Mouse (Mus musculus) layer of hippocampus, postnatal 36 days (tissue): ENCODE measurements around the gene Map3k13. TPM values are rescaled to one million over a fixed set of nuclear protein-coding genes. Genes with fewer than 3 reads are reported as not detected.
A peak's percentile ranks its signal among the peaks of the same experiment; 100 is the strongest.
"Not testable (repeated sequence)": the region's sequence is repeated elsewhere in the genome, so short reads cannot be mapped to it uniquely, and the experiment has no call there.

ENCODE experiments used
- DNase-seq, 2 experiments: peaks; one replicate each; pipeline ENCODE4 v3.0.0; 2022
- total RNA-seq, 2 experiments: library from RNA; stranded (reverse); gene quantifications; 2 replicates each; pipeline ENCODE4 v1.2.3; 2021

The Map3k13 gene
- total RNA-seq, 2 experiments from 2014 or later = 15.3 to 17.3 TPM

DNA sequence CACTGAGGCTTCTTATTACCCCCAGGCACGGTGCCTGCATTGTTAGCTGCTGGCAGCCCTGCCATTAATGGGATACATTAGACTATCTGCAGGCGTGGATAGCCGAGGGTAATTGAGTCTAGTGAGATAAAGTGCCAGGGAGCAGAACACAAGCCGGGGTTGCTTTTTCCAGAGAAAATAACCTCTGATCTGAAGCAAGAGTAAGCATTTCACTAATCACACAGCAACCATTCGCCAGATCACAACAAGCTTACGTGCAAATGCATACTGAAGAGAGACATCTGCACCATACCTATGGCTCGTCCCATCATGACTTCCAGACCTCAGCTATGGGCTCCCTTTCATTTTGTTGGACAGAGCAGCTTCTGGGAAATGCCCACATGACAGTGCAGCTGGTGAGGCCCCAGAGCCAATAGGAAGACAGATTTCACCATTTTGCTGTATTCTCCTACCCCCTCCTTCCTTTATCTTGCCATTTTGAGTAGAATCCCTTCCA is 59.3 kb downstream of the Map3k13 start:
- DNase-seq = peak; percentile 49 to 55

DNA sequence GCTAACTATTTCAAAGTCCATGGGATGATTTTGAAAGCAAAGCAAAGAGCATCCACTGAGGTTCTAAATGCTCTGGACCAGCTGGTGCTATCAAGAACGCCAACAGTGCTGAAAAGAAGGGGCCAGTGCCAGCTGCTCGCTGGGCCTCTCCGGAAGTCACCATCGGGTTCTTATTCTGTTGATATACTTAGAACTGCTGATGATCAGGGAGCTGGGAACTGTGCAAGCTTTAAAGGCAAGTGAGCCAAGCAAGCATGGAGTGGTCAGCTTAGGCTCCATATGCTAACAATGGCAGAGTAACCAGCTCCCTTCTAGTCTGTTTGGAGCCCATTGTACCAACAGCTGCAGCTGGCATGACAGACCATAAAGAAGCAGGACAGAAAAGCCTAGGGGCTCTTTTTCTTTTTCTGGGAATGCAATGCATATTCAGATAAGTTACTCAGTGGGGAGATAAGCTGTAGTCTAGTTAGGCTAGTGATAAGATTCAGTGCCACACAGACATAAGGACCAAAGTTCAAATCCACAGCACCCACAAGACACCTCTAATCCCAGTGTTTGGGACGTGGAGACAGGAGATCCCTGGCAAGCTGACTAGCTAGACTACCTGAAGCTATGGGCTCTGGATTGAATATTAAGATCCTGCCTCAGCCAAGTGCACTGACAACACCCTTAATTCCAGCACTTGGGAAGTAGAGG is 60.6 kb downstream of the Map3k13 start:
- no peak for DNase-seq

DNA sequence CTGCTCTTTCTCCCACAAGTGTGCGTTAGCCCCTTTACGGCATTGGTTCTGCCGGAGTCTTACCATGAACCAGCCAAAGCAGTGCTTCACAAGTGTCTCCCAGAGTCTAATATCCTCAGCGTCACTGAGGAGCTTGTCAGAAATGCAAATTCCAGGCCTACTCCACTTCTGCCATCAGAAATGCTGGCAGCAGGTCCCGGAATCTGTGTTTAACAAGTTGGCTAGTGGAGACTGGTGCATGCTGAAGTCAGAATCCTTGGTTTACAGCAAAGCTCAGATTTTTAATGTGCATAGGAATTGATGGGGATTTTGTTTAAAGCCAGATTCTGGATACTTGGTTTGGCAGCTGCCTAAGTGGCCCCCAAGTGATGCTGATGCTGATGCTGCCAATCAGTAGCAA is 62.0 kb downstream of the Map3k13 start:
- peak in 1 of 2 experiments; percentile 50 for DNase-seq

DNA sequence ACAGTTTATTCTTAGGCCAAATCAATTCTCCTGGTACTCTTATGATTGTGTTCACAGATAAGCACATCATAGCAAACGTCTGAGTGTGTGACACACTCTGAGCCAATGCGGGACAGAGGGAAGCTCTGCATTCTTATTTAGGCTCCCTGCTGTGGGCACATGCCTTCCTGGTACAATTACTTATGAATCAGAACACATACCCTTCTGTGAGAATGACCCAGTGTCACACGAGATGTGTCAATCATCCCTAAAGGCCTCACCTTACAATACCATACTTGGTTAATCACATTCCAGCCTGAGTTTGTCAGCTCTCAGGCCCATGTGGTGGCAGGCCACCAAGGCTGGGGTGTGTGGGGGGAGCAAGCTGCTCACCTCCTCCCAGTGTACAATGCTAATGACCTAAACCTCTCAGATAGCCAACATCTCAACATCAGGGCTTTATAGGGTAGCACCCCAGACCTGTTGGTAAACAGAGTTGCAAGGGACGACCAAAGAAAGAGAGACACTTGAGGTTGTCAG is 63.0 kb downstream of the Map3k13 start:
- no peak for DNase-seq

DNA sequence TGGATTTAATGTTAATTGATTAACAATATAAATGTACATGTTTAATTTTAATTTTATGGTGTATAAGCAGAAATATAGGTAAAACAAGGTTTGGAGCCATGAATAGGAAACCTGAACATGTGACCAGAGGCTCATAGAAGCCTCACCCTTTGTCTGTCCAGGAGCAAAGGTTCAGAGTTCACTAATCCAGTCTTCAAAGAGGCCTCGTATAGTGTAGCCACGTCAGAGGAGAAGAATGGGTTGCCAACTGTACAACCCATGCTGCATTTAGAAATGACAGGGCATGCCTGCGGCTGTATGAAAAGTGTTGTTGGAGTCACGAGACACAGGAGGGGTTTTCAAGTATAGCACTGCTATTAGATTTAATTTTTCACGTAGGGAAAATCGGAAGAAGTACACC is 64.0 kb downstream of the Map3k13 start:
- no peak for DNase-seq

DNA sequence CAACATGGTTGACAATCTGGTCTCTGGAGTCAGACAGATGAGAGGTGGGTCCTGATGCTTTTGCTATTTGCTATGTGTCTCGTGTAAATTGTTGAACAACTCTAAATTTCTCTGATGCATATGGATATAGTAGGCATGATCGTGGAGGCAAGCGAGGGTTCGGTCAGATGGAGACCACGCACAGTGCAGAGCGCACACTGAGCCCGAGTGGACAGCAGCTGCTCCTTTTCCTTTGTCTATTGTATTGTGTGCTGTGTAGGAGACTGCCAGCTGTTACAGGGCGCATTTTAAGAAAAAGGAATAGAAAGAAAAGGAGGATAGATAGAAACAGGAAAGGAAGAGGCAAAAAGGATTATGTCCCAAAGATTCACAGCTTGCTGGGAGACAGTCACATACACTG is 64.7 kb downstream of the Map3k13 start:
- DNase-seq = no peak

DNA sequence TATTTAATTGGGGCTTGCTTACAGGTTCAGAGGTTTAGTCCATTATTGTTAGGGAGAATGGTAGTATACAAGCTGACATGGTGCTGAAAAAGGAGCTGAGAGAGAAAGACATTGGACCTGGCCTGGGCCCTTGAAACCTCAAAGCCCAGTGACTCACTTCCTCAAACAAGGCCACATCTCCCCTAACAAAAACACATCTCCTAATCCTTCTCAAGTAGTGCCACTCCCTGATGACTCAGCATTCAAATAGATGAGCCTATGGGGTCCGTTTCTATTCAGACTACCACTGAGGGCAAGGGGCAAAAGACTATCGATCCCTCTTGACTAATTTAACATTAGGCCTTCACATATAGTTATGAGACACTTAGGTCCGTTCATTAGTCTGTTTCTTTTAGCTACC is 68.3 kb downstream of the Map3k13 start:
- no peak for DNase-seq

DNA sequence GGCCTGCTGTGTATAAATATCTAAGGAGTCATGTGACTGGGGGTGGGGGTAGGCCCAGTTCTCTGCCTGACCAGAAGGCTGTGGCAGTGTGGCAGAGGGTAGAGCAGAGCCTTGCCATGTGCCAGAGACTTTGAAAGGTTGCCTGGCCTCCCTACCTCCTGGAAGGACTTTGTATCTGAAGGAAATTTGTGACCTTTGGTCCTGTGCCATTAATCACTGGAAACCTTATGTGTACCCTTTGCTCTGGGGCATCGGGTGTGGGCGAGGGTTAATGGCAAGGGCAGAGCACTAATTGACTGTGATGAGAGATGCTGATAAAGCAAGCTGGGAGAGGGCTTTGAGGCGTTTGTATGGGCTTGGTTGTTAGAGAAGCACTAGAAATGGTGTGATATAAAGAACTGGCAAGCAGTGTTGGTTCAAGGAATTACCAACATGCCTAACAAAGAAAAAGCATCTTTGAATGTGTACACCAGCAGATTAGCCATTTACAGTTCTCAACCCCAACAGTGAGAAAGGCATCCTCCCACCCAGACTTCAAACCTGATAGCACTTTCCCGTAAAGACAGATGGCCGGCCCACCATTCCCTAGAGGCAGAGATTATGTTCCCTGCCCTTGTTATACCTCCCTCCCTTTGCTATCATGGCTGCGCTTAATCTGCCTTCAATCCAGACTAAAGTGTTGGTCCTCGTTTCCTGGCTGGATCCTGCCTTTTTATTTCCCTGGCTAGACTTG is 71.3 kb downstream of the Map3k13 start:
- DNase-seq = no peak

DNA sequence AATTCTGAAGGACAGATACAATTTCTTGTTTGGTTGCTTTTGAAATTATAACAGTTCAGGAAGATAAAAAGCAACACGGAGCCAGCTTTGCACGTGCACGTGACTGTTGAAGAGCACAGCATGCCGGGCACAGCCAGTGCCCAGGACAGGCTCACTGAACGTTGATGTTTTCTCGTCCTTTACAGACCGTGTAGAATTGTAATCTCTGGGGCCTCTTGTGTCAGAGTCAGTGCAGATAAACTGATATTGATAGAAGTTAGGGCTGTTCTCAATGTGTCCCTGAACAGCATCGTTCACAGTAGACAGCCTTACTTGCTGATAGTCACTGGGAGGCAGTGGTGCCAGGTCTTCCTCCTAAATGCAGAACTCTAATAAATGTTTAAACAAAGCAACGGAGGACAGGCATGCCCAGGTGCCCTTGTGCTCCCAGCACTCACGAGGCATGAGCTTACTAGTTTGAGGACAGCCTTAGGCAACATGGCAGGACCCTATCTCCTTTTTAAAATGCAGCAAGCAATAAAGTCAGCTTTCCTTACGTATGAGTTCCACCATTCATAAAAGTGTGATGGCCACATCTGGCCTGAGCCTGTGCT is 71.9 kb downstream of the Map3k13 start:
- DNase-seq = no peak

DNA sequence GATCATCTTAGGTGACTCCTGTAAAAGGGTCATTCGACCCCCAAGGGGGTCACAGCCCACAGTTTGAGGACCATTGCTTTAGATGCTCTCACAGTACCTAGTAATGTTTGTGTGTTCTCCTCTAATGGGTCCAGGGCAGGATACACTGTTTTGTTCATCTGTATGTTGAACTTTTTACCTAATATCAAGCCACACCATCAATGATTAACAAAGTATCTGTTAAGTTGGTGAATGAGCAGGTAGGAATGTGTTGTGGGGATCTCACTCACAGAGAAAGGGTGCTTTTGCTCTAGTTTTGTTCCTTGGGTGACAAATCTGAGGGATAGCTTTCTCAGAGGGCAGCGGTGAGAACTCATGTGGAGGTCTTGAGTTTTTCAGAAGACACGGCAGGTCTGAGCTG is 73.6 kb downstream of the Map3k13 start:
- no peak for DNase-seq

DNA sequence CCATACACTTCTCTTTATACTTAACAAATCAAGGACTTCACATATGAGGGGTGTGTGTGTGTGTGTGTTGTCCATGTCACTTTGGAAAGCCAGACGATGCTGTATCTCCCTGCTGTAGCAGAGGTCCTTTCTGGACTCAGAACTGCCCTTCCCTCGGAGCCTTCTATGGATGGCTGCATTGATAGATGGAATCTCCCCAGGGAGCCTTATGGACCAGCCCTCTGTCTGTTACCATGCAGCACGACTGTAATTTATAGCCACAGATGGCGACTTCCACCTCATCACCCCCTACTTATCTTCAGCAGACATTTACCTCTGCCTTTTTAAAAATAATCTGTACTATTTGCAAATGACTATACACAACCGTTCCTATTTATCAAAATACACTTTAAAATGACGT is 74.5 kb downstream of the Map3k13 start:
- no peak for DNase-seq

DNA sequence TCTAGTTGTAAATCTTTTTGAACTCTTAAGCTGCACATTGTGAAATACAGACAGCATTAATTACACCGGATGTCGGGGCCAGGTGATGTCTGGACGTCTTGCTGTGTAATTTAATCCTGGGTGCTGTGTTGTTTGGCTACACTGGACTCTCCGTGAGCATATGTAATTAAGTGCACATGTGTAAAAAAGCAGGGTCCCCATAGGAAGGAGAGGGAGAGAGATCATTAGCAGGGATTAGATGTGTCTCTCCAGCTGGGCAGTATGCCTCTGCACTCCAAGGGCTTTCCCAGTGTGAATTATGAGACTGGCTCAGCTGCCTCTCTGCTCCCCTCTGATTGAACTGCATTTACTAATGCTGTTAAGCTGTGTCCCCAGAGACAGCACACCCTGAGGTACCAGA is 75.7 kb downstream of the Map3k13 start:
- no peak for DNase-seq

DNA sequence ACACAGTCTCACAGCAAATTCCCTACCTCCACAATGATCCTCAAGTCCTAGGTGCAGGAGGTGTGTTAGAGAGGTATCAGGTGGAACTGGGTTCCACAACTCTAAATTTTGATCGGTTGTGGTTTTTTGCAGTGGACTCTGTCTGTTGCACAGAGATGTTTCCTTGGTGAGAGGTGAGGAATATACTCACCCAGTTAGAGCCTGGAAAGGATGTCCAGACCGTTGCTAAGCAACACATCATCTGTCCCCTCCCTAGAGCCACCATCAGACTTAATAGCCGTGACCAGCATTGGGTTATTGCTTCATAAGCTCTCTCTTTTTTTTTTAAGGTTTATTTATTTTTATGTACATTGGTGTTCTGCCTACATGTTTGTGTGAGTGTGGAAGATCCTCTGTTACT is 83.6 kb downstream of the Map3k13 start:
- no peak for DNase-seq

DNA sequence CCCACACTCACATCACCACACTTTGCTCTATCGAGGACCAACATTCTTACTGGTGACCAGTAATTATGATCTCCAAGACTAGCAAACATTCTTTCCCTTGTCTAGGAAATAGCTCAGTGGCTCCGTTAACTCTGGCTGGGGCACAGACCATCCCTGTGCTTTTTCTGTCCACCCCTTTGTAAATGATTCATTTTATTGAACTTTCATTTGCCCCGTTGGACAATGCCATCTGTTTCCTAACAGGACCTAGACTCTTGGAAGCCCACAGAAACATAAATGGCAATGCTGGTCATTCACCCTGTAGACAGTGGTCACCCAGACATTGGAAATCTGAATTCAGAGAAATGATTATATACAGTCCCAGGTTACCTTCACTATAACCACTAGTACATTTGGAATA is 84.7 kb downstream of the Map3k13 start:
- no peak for DNase-seq

DNA sequence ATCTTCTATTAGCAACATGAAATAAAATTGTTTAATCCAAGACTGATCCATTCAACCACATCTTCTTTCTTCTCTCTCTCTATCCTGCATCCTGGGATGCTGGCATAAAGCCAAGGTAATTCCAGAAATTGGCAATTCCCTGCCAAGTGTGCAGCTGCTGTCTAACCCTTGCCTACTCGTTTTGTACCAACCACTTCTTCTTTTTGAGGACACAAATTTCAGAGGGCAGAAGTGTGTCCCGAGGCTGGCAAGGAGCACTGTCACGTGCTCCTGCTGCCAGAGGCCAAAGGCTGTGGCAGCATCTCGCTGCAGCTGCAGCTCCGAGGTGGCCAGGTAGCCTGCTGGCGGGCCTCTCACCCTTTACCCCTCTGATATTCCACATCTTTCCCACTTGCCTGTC is 87.0 kb downstream of the Map3k13 start:
- DNase-seq = no peak

DNA sequence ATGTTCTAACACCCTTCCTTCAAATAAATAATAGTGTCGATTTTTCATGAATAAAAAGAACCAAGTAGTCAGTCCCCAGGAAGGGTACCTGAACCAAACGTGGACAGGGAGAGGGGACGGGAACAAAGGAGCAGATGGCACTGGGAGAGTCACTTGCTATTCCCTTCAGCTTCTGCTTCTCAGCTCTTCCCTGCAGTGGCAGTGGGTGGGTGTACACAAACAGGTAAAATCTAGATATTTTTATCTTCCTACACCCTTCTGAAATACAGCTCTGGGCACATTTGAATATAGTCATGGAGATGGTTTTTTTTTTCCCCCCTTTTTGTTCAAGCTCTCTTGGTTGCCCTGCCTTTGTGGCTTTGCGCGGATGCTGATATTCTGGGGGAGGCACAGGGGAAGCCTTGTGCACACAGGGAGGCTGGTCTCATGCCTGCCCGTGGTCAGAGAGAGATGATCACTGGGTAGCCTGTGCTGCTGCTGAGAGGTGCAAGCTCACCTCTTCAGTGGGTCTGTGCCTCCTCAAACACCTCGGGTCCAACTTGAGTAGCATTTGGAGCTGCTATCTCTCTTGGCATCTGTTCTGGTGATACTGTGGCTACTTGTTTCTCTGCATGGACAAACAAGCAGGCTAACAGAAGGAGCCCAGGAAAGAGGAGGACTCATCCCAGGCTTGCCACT is 87.6 kb downstream of the Map3k13 start:
- DNase-seq = no peak

DNA sequence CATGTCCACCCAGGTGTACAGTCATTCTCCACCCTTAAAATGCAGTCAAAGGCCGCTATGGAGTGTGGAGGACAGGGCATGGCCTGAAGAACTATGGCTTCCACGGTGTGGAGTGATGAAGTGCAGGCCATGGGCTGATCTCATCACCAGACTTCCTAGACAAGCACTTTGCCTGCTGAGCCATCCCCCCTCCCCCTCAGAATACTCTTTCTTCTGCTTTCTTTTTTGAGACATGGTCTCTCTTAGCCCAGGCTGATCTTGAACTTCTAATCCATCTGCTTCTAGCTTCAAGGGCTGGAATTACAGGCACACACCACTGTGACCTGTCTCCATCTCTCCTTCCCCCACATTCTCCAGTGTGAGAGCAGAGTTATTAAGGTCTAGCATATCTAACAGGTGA is 93.5 kb downstream of the Map3k13 start:
- no peak for DNase-seq

DNA sequence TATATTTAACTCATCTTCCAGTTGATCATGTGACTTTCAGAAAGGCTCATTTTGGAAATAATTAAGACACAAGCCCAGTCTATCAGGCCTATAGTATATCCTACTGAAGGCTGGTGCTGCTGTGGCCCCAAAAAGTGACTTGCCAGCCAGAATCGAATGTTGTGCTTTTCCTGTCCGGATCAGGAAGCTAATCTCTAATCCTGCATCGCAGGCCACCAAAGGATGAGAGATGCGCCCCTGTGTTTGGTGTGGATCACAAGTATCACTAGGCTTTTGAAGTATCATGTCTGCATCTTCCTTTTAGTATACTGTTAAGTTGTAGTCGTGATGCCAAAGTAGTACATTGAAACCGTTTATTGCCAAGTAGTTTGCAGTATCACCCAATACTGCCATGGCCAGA is 99.7 kb downstream of the Map3k13 start:
- no peak for DNase-seq

DNA sequence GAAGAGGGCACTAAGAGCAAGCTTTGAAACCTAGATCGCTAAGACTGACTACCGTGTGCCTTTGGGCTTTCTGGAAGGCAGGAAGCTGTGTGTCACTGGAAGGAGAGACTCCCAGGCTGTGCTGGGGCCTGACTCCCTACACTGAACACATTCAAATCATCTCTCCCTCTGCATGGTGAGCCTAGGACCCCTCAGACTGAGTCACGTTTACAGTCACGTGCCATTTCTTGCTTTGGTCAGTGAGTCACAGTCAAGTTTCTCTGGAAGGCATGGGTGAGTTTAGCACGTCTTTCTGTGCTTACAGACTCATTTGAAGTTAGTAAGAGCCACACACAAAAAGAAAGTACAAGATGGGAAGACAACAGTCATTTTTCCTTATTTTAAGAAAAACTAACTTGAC is 107.1 kb downstream of the Map3k13 start:
- DNase-seq = no peak

DNA sequence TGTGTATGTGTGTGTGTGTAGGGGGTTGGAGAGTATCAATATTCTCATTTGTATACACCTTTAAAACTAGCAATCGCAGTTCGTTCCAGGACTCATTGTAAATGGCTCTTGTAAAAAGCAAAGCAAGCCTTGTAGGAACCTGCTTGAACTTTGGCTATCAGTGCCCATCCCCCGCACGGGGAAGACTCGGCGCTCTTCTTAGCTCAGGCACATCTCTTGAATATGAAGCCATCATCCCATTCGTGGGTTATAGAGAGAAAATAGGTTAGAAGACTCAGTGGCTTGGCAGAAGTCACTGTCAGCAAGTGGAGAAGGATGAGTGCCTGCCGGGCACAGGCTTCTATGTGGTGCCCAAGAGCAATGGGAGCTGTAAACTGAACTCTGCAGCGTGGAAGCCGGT is 110.5 kb downstream of the Map3k13 start:
- DNase-seq = no peak

DNA sequence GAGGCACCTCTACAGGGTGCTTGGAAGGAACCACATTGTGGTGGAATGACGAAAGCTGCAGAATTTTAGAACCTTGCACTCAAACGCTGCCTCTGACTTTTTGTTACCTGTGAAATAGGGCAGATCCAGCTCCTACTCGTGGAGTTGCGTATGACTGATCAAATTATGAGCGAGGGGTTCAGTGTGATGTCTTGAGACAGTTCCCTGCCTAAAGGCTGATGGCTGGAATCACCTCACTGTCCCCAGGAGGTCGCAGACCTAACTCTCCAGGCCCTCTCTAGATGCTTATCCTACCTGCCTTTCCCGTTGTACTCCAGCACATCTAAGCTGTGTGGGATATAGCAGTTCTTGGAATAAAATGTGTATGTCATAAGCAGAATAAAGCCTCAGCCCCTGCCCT is 111.8 kb downstream of the Map3k13 start:
- DNase-seq = no peak

DNA sequence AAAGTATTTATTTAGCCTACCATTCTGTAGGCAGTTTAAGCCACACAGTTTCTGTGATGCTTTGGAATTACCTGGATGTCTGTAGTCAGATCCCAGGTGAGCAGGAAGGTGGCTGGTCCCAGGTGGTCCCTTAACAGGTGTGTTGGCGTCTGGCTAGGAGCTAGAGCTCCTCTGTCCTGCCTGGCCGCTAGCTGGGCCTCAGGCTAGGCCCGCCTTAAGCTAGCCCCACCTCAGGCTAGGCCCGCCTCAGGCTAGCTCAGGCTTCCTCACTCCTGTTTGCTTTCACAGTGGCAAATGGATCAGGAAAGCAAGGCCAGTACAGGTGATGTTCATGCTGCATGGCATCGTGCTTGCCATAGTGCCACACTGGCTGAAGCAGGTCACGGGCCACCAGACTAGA is 112.8 kb downstream of the Map3k13 start:
- DNase-seq = no peak

DNA sequence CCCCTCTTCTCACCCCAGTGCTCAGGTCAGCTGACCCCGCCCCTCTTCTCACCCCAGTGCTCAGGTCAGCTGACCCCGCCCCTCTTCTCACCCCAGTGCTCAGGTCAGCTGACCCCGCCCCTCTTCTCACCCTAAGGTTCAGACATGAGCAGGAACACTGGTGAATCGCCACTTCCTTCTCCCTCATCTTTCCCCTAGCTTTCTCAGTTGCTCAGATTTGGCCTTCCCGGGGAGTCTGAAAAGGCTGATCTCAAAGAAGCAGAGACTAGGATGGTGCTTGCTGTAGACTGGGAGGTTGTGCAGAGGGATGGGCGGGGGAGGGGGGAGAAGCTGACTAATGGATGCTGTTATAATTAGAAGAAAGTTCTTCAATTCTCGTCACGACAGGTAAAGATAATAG is 114.8 kb downstream of the Map3k13 start:
- DNase-seq = not testable (repeated sequence)
